Mouse (Mus musculus) limb, embryonic 15.5 days (tissue): ENCODE measurements around the gene Agpat1. TPM values are rescaled to one million over a fixed set of nuclear protein-coding genes. Genes with fewer than 3 reads are reported as not detected.

ENCODE experiments used
- ATAC-seq: fragments of 200-750 bp; cut with Nextera tagmentation; 2 replicates; pipeline ENCODE4 v1.8.0; 2017; ENCODE audit warnings: low read depth, moderate TSS enrichment; ENCODE audit not compliant: insufficient number of reproducible peaks, low FRiP score, low TSS enrichment
- H3K27ac ChIP-seq: fragments of 300-500 bp; sonication (generic); 2 replicates; pipeline ENCODE4 v1.5.1; 2015; ENCODE audit warnings: moderate library complexity, mild to moderate bottlenecking, inconsistent platforms
- H3K27me3 ChIP-seq: fragments of 300-500 bp; sonication (generic); 2 replicates; pipeline ENCODE4 v1.6.1; 2015; ENCODE audit warnings: inconsistent platforms
- H3K36me3 ChIP-seq: fragments of 300-500 bp; sonication (generic); 2 replicates; pipeline ENCODE4 v1.6.1; 2015; ENCODE audit warnings: inconsistent platforms
- H3K4me1 ChIP-seq: fragments of 300-500 bp; sonication (generic); 2 replicates; pipeline ENCODE4 v1.6.1; 2015; ENCODE audit warnings: inconsistent platforms
- H3K4me2 ChIP-seq: fragments of 300-500 bp; sonication (generic); 2 replicates; pipeline ENCODE4 v1.6.1; 2015; ENCODE audit warnings: mild to moderate bottlenecking, inconsistent platforms
- H3K4me3 ChIP-seq: fragments of 300-500 bp; sonication (generic); 2 replicates; pipeline ENCODE4 v1.5.1; 2015; ENCODE audit warnings: mild to moderate bottlenecking, inconsistent platforms
- H3K9ac ChIP-seq: fragments of 300-500 bp; sonication (generic); 2 replicates; pipeline ENCODE4 v1.6.1; 2015; ENCODE audit warnings: inconsistent platforms
- H3K9me3 ChIP-seq: fragments of 300-500 bp; sonication (generic); 2 replicates; pipeline ENCODE4 v1.6.1; 2016; ENCODE audit warnings: inconsistent platforms
- WGBS: fragments of 180-500 bp; shearing (Covaris S2); methylation state at CpG from one replicate; pipeline ENCODE4 v1.1.7; 2015; 5-methylcytosine and 5-hydroxymethylcytosine counted together
- polyA plus RNA-seq: library from polyadenylated mRNA; unstranded; fragments of >200 nt; fragmentation: Nextera tagmentation; extraction: Ambion mirVana; gene quantifications from 2 replicates; pipeline ENCODE4 v1.2.1, GENCODE M21; 2015

Gene Agpat1
- polyA plus RNA-seq, 1 experiment from 2014 or later, result 45.8 TPM

- no peak overlapping the region for H3K27ac ChIP-seq
- H3K4me1 ChIP-seq, result peaks cover 9% of the 10 kb centered on the region
- peaks cover 75% of the 10 kb centered on the region for H3K36me3 ChIP-seq
- 84% methylated on average over 11 of the region's 11 CpGs for WGBS
- H3K4me3 ChIP-seq, result no peak overlapping the region
- H3K9ac ChIP-seq, result no peak overlapping the region
- no peaks in the 10 kb centered on the region for H3K27me3 ChIP-seq
- no peaks in the 10 kb centered on the region for H3K9me3 ChIP-seq
- H3K4me2 ChIP-seq, result no peak overlapping the region
- ATAC-seq, result no peak
Measured at GRCm38 (mm10) chr17:34613054-34613645, 9.1 kb downstream of the Agpat1 start.

- Histone ChIP-seq H3K4me2 (no peak overlapping the region), H3K27ac (no peak overlapping the region), H3K4me1 (peaks cover 2% of the 10 kb centered on the region; the same call in 1 of the 2 replicates), H3K36me3 (peaks cover 78% of the 10 kb centered on the region), H3K9me3 (no peaks in the 10 kb centered on the region), H3K27me3 (no peaks in the 10 kb centered on the region), H3K9ac (no peak overlapping the region), H3K4me3 (no peak overlapping the region)
- no peak for ATAC-seq
- WGBS, result 91% methylated on average over 10 of the region's 10 CpGs
Measured at GRCm38 (mm10) chr17:34613830-34614229, 9.8 kb downstream of the Agpat1 start.

- no peak for ATAC-seq
- no peaks in the 10 kb centered on the region for H3K9me3 ChIP-seq
- peak within 1 kb of the TSS; percentile 27 for H3K27ac ChIP-seq
- 83% methylated on average over 6 of the region's 6 CpGs for WGBS
- peaks cover 89% of the 10 kb centered on the region for H3K36me3 ChIP-seq
- no peaks in the 10 kb centered on the region for H3K4me1 ChIP-seq
- no peaks in the 10 kb centered on the region for H3K27me3 ChIP-seq
- H3K9ac ChIP-seq, result no peak within 1 kb of the TSS
- H3K4me2 ChIP-seq, result no peak within 1 kb of the TSS
- H3K4me3 ChIP-seq, result no peak within 1 kb of the TSS
Measured at GRCm38 (mm10) chr17:34615871-34616270, 11.8 kb downstream of the Agpat1 start, which contains the start of gene Egfl8. Gene Egfl8 (minus strand): TSS chr17:34615971.

- Histone ChIP-seq H3K27me3 (no peaks in the 10 kb centered on the region), H3K4me3 (no peak overlapping the region), H3K4me1 (no peaks in the 10 kb centered on the region), H3K36me3 (peaks cover 89% of the 10 kb centered on the region), H3K27ac (no peak overlapping the region), H3K4me2 (no peak overlapping the region), H3K9ac (no peak overlapping the region), H3K9me3 (no peaks in the 10 kb centered on the region)
- 18% methylated on average over 6 of the region's 6 CpGs for WGBS
- ATAC-seq, result no peak
Measured at GRCm38 (mm10) chr17:34618999-34619398, 14.9 kb downstream of the Agpat1 start.

- no peak for ATAC-seq
- H3K27ac ChIP-seq, result no peak overlapping the region
- H3K4me1 ChIP-seq, result peaks cover 2% of the 10 kb centered on the region; the same call in 1 of the 2 replicates
- no peaks in the 10 kb centered on the region for H3K9me3 ChIP-seq
- 87% methylated on average over 8 of the region's 8 CpGs for WGBS
- no peak overlapping the region for H3K4me3 ChIP-seq
- peaks cover 79% of the 10 kb centered on the region for H3K36me3 ChIP-seq
- H3K4me2 ChIP-seq, result no peak overlapping the region
- no peak overlapping the region for H3K9ac ChIP-seq
- H3K27me3 ChIP-seq, result no peaks in the 10 kb centered on the region
Measured at GRCm38 (mm10) chr17:34621006-34621405, 16.9 kb downstream of the Agpat1 start.

- Histone ChIP-seq H3K4me3 (no peak overlapping the region), H3K9ac (no peak overlapping the region), H3K4me1 (peaks cover 14% of the 10 kb centered on the region), H3K4me2 (no peak overlapping the region), H3K36me3 (peaks cover 65% of the 10 kb centered on the region), H3K27me3 (no peaks in the 10 kb centered on the region), H3K9me3 (no peaks in the 10 kb centered on the region), H3K27ac (no peak overlapping the region)
- no peak for ATAC-seq
- WGBS, result 82% methylated on average over 9 of the region's 9 CpGs
Measured at GRCm38 (mm10) chr17:34623161-34623560, 19.1 kb downstream of the Agpat1 start.

GRCm38 (mm10) chr17:34624981-34625380 lies 20.9 kb downstream of the Agpat1 start:
- Histone ChIP-seq H3K4me1 (peaks cover 32% of the 10 kb centered on the region), H3K4me3 (no peak overlapping the region), H3K4me2 (no peak overlapping the region), H3K27me3 (peaks cover 6% of the 10 kb centered on the region), H3K9ac (no peak overlapping the region), H3K9me3 (no peaks in the 10 kb centered on the region), H3K27ac (no peak overlapping the region), H3K36me3 (peaks cover 51% of the 10 kb centered on the region)
- WGBS, result 89% methylated on average over 3 of the region's 3 CpGs
- ATAC-seq, result no peak

GRCm38 (mm10) chr17:34626062-34626772 lies 22.2 kb downstream of the Agpat1 start:
- no peak for ATAC-seq
- H3K4me2 ChIP-seq, result peak overlapping the region; percentile 90
- peaks cover 19% of the 10 kb centered on the region for H3K27me3 ChIP-seq
- H3K9me3 ChIP-seq, result no peaks in the 10 kb centered on the region
- peaks cover 44% of the 10 kb centered on the region for H3K4me1 ChIP-seq
- WGBS, result 49% methylated on average over 16 of the region's 16 CpGs
- peak overlapping the region; percentile 75 for H3K9ac ChIP-seq
- peak overlapping the region; percentile 78 for H3K4me3 ChIP-seq
- peaks cover 38% of the 10 kb centered on the region for H3K36me3 ChIP-seq
- peak overlapping the region; percentile 96 for H3K27ac ChIP-seq

GRCm38 (mm10) chr17:34626773-34627092 lies 22.7 kb downstream of the Agpat1 start:
- Histone ChIP-seq H3K4me1 (peaks cover 49% of the 10 kb centered on the region), H3K9ac (peak overlapping the region; percentile 75), H3K27ac (peak overlapping the region; percentile 96), H3K27me3 (peaks cover 24% of the 10 kb centered on the region), H3K4me2 (peak overlapping the region; percentile 90), H3K9me3 (no peaks in the 10 kb centered on the region), H3K4me3 (peak overlapping the region; percentile 78), H3K36me3 (peaks cover 33% of the 10 kb centered on the region)
- ATAC-seq, result no peak
- under 1% methylated on average over 18 of the region's 18 CpGs for WGBS

GRCm38 (mm10) chr17:34627093-34627942 lies 23.3 kb downstream of the Agpat1 start:
- WGBS, result under 1% methylated on average over 43 of the region's 45 CpGs
- H3K9me3 ChIP-seq, result no peaks in the 10 kb centered on the region
- peak overlapping the region; percentile 75 for H3K9ac ChIP-seq
- H3K4me1 ChIP-seq, result peaks cover 55% of the 10 kb centered on the region
- H3K27me3 ChIP-seq, result peaks cover 25% of the 10 kb centered on the region
- H3K27ac ChIP-seq, result peak overlapping the region; percentile 96
- H3K4me3 ChIP-seq, result peak overlapping the region; percentile 78
- H3K4me2 ChIP-seq, result peak overlapping the region; percentile 90
- peaks cover 27% of the 10 kb centered on the region for H3K36me3 ChIP-seq
- ATAC-seq, result peak; percentile 77

GRCm38 (mm10) chr17:34627943-34628643 lies 24.0 kb downstream of the Agpat1 start, which contains the start of gene Ppt2:
Gene Ppt2 (minus strand): TSS chr17:34628510.
- peaks cover 61% of the 10 kb centered on the region for H3K4me1 ChIP-seq
- ATAC-seq, result no peak
- 4% methylated on average over 29 of the region's 29 CpGs for WGBS

More at GRCm38 (mm10) chr17:34627943-34628643, 24.0 kb downstream of the Agpat1 start, which contains the start of gene Ppt2:
- peaks cover 19% of the 10 kb centered on the region for H3K36me3 ChIP-seq
- no peaks in the 10 kb centered on the region for H3K9me3 ChIP-seq
- H3K4me2 ChIP-seq, result peak within 1 kb of the TSS; percentile 90
- H3K4me3 ChIP-seq, result peak within 1 kb of the TSS; percentile 78
- peak within 1 kb of the TSS; percentile 65 for H3K9ac ChIP-seq
- H3K27me3 ChIP-seq, result peaks cover 32% of the 10 kb centered on the region
- H3K27ac ChIP-seq, result peak within 1 kb of the TSS; percentile 96
